Mouse (Mus musculus): ENCODE data around the gene Rorc. TPM values are rescaled to one million over a fixed set of nuclear protein-coding genes. Genes with fewer than 3 reads are reported as not detected.

Rorc gene
- total RNA-seq, 2 experiments from 2014 or later = 0.59 to 1.0 TPM

DNA sequence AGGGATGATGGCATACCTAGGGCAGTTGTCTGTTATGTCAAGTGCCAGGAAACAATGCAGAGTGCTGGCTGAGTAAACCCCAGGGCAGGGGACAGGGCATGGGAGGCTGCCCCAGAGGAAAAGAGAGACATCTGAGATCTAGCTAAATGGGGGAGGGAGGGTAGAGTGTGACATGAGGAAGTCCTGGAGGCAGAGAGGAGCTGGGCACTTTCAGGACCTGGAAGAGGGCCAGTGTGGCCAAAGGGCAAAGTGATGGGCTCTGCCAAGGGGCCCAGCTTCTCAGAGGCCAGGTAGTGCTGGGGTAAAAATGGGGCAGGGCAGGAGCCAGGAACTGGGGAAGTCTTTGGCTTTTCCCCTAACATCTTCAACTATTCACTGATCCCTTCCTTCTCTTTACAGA, 2.0 kb downstream of the Rorc start:
- DNase-seq (ENCODE audit: low spot score in 2 of 2) = no peak
- intact Hi-C loops (cut with DNase I) = no loop called here

DNA sequence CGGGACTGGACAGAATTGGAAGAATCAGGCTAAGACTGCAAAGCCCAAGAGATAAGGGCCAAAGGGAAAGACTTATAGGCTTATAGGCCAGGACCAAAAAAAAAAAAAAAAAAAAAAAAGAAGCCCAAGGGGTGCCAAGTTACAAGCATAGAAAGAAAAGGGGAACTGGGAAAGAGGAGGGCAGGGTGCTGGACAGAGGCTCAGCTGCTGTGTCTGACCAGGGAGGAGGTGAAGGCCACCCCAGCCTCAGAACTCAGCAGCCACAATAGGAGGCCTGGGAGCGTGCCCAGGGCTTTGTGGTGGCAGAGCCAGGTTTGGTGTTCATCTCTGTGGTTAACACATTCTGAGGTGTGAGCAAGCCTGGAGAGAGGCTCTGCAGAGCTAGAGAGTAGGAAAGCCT, 2.6 kb downstream of the Rorc start:
- DNase-seq (ENCODE audit: low spot score in 2 of 2) = no peak
- intact Hi-C loops (cut with DNase I) = no loop called here

DNA sequence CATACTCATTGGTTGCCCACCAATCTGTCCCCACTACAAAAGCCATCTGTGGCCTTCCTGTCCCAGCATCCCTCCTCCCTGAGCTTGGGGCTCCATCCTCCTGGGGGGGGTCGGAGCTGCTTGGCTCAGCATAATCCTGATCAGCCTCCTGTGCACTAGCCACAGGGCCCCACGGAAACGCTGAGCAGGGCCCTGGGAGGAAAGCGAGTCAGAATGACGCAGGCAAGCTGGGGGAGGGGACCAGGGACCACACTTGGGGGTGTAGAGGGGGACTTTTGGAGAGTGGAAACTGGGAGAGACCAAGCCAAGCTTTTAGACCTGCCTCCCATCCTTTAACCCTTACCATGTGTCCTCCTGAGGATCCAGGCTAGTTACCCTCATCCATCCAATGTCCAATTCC, 3.3 kb downstream of the Rorc start:
- no peak for DNase-seq (ENCODE audit: low spot score in 2 of 2)
- intact Hi-C loops (cut with DNase I) = no loop called here

DNA sequence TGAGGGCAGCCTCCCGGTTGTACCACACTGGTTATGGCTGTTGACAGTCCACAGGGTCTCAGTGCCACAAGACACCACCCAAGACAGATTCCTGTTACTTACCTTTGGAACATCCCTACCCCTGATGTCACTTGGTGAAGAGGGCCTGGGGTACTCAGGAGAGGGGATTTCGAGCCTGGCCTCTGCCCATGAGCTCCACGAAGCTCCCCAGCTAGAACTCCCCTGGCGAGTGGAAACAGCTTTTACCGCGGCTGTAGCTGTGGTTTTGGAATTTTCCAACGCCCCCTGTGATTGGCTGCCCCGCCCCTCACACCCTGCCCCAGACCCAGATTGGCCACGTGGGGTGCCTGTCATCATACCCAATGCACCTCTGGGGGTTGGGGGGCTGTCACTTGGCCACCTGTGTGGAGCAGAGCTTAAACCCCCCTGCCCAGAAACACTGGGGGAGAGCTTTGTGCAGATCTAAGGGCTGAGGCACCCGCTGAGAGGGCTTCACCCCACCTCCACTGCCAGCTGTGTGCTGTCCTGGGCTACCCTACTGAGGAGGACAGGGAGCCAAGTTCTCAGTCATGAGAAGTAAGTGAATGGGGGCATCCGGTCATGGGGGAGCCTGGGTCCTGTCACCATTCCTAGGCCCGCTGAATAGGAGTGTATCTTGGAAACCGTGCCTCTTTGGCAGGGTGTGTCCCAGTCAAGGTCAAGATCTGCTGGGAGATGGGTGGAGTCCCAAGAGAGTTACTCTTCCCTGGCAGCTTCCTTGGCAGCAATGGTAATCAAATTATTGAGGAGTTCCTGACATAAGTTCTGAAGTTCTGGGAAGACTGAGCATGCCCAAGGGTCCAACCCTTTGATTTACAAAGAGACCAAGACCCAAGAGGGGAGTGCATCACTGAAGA, 4.7 kb downstream of the Rorc start:
- DNase-seq (ENCODE audit: low spot score in 2 of 2) = no peak

DNA sequence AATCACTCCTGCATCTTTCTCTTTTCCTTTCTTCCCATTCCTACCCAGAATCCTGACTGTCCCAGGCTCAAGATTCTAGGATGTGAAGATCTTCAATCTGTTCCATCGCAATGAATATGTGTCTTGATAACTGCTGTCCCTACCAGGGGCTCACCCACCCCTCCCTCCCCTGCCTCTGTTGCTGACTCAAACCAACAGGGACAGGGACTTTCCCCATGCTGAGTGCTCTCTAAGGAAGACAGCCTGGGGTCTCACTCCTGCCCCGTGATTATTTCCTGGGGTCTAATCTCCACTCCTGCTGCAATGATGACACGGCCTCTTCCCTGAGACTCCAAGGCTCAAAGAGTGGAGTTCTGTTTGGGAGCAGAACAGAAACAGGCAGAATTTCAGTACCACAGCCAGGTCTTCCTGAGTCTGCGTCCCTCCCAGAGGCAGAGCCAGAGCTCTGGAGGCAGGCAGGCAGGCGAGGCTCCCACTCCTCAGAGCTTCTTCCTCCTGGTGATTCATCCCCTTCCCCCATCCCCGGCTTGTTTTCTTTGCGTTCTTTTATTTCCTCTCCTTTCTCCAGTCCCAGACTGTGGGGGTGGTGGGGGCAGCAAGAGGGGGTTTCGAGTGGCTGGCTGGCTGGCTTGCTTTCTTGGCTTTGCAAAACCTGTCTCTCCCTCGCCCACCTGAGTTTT, 7.4 kb downstream of the Rorc start:
- DNase-seq (ENCODE audit: low spot score in 2 of 2) = peak in 1 of 2 experiments; percentile 17
- intact Hi-C loops (cut with DNase I) = no loop called here

More for the DNA sequence above, 4.7 kb downstream of the Rorc start:
- intact Hi-C loops (cut with DNase I) = no loop called here

DNA sequence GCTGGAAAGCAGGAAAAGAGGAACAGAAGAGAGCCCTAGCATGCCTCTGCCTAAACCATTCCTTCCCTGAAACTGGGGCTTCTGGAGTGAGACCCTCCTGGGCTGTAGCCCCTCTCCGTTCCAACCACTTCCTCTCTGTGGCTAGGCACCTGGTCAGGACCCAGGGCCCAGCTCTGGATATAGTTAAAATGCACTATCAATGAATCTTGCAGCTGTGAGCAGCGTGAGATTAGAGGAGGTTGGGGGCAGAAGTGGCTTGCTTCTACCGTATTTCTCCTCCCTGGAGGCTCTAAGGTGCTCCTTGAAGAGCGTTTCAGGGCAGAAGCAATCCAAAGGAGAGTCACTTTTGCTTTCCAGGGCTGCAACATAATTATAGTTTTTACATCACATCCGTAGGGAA, 9.7 kb downstream of the Rorc start:
- intact Hi-C loops (cut with DNase I) = no loop called here
- DNase-seq (ENCODE audit: low spot score in 2 of 2) = no peak

DNA sequence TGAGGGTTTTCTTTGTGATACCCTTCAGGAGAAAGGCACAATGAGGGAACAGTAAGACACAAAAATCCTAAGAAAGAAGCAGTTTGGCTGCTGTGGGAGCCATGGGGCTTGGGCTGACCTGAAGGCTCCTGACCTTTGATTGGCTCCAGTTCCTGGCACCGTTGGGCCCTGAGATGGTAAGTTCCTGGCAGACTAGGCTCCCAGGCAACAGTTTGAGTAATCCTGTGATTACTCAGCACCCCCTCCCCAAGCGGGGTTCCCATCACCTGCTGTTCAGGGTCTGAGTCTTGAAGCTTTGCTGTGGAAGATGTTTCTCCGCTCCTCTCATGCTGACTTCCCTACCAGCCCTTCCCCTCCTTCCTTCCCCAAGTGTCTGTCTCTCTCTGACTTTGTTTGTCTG, 10.9 kb downstream of the Rorc start:
- no peak for DNase-seq (ENCODE audit: low spot score in 2 of 2)
- intact Hi-C loops (cut with DNase I) = no loop called here

DNA sequence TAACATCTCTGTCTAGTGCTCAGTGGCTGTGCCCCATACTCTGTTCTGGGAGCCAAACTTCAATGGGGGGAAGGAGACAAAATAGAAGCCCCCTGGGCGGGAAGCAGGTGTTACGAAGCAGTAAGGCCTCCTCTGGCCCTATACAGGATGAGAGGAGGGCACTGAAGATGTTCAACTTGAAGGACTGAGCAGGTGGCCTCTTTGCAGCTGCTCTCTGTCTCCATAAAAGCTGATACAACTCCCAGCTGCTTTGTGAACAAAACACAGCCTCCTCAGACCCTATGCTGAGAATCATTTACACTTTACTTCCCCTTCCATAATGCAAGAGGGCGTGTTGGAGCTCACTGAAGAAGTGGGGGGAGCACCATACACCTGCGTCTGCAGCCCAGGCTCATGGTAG, 14.1 kb downstream of the Rorc start:
- intact Hi-C loops (cut with DNase I) = no loop called here
- DNase-seq (ENCODE audit: low spot score in 2 of 2) = no peak

DNA sequence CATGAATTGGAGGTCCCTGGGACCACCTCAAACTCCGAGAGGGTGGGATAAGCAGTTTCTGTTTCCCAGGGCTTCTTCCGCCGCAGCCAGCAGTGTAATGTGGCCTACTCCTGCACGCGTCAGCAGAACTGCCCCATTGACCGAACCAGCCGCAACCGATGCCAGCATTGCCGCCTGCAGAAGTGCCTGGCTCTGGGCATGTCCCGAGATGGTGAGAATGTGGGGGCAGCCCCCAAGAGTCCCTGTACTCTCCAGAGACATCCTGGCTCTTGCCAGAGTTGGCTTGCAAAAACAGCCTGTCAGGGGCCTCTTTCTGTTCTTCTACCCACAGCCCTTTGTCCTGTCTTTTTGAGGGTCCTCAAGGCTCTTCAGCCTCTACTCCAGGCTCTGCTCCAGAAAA, 14.8 kb downstream of the Rorc start:
- intact Hi-C loops (cut with DNase I) = no loop called here
- no peak for DNase-seq (ENCODE audit: low spot score in 2 of 2)

DNA sequence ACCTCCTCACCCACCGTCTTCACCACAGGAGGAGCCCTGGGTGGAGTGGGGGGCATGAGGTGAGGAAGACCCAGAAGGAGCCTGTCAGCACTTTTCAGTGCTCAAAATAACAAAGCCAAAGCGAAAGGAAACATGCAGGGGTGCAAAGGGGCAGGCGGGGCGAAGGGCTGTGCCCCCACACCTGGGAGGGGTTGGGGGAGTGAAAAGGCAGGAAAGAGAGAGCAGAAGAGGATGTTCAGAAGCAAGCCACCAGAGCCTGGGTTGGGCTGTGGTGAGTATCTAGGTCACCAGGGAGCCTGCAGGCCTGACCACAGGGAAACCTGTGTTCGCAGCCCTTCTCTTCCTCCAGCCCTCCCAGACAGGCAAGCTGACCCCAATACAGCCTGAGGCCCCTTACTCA, 15.5 kb downstream of the Rorc start:
- intact Hi-C loops (cut with DNase I) = no loop called here
- DNase-seq (ENCODE audit: low spot score in 2 of 2) = no peak

DNA sequence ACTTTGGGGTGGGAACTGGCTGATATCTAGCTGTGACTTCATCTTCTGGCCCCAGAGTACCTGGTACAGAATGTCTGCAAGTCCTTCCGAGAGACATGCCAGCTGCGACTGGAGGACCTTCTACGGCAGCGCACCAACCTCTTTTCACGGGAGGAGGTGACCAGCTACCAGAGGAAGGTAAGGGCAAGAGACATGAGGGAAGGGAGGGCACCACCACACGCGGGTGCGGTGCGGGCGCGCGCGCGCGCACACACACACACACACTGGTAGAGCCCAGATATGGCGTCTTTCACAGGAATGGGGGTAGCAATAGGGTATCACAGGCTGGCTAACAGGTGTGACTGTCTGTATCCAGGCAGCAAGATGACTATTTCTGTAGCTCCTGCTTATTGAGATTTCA, 16.8 kb downstream of the Rorc start:
- DNase-seq (ENCODE audit: low spot score in 2 of 2) = no peak
- intact Hi-C loops (cut with DNase I) = no loop called here

DNA sequence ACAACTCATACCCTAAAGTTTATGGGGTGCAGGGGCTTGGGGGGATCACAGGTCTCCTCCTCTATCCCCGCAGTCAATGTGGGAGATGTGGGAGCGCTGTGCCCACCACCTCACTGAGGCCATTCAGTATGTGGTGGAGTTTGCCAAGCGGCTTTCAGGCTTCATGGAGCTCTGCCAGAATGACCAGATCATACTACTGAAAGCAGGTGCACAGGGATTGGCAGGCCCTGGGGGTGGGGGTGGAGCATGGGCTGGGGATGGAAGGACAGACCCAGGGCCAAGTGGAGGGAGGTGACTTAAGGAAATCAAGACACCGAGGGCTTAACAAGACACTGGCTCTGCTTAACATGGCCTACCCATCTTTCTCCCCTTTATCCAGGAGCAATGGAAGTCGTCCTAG, 18.4 kb downstream of the Rorc start:
- no peak for DNase-seq (ENCODE audit: low spot score in 2 of 2)
- intact Hi-C loops (cut with DNase I) = no loop called here

DNA sequence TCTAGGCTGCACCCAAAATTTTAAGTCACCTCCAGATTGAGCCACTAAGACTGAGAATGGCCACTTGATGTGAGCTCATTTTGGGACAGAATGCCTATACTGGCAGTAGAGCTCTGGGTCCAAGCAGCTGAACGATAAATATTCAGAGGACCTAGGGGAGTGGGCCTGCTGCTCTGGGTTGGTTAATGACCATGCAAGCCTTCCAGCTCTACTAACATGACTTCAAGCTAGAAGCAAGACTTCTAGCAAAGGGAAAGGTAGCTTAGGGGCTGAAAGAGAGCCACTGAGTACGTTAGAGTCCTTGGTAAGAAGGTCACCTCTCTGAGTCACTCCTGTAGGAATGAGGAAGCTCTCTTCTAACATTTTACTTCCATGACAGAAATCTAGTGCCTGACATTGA, 19.5 kb downstream of the Rorc start:
- DNase-seq (ENCODE audit: low spot score in 2 of 2) = no peak
- intact Hi-C loops (cut with DNase I) = no loop called here

DNA sequence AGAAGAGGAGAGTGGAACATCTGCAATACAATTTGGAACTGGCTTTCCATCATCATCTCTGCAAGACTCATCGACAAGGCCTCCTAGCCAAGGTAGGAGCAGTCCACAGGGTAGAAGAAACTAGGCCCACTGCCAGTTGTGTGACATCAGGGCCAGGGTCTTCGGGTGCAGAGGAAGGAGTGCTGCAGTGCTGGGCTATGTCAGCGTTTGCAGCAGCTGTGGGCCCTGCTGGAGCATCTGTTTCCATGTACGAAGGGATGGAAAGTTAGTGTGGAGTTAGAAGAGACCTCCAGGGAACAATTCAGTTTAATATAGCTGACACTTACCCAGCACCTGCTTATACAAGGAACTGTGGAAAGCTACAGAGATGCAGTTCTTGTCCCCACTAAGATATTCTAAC, 20.5 kb downstream of the Rorc start:
- no peak for DNase-seq (ENCODE audit: low spot score in 2 of 2)
- intact Hi-C loops (cut with DNase I) = no loop called here

DNA sequence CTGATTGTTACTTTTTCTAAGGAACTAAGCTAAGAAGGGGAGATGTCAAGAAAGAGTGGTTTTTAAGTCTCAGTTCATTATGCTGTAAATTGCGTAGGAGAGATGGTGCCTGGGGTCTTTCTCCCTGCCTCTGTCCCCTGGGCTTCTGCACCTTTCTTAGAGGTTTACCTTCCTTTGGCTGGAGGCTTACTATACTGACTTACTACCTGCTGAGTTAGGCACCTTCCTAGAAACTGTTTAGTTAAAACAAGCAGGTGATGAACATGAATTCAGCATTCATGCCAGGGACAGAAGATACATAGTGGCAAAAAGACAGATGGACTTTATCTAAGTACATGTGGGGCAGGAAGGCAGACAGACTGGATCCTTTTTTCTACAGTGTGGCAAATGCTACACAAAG, 23.7 kb downstream of the Rorc start:
- DNase-seq (ENCODE audit: low spot score in 2 of 2) = no peak
- intact Hi-C loops (cut with DNase I) = no loop called here

DNA sequence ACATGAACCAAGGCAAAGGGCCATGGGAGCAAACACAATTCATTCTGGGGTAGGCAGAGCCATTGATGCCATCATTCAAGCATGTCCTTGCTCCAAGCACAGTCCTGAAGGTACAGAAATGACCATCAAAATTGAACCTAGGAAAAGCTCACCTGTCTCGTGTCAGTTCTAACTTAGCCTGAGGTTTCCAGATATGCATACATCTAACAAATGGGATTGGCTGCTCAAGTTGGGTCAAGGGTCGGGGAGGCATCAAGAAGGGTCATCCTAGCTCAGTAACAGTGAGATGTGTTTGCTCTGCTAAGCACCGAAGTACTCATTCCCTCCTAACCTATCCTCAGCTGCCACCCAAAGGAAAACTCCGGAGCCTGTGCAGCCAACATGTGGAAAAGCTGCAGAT, 24.3 kb downstream of the Rorc start:
- intact Hi-C loops (cut with DNase I) = no loop called here
- no peak for DNase-seq (ENCODE audit: low spot score in 2 of 2)

DNA sequence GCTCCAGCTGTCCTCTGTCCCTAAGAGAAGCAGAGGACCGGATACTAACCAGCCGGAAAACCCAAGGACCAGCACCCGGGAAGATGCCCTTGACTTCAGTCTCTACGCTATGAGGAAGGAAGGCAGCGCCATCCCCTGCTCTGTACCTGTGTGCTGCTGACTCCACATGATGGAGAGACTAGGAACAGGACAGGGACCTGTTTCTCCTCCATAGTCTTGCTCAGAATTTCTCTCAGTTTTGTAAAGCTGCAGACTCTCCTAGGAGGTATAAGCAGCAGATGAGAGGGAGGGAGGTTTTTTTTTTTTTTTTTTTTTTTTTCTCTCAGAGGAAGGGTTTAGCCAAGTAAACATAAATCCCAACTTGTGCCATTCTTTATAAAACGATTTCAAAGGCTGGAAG, 25.6 kb downstream of the Rorc start, which contains the start of gene Lingo4:
TSS of gene Lingo4 (plus strand) at position 301 of the 400 bp plus-strand sequence.
- intact Hi-C loops (cut with DNase I) = no loop called here
- DNase-seq (ENCODE audit: low spot score in 2 of 2) = no peak

DNA sequence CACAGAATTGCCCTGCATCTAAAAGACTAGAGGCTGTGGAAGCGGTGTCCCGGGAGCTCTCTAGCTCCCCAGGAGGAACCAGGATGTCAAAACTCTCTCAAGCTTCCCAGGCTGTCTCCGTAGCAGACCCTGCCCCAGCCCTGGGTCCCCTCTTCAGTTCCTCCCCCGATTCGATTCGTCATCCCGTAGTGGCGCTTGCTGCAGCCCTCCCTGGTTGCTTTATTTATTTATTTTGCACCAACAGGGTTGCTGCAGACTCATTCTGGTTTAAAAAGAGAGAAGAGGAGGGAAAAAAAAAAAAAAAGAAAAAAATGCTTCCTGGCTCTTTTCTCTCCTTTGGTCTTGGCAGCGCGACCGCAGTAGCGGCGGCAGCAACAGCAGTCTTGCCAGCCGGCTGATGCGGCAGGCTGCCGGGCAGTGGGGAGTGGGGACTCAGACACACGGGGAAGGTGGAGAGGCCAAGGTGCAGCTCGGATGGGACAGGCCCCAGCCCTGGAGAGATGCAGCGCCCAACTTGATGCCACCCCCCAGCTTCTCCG, 26.4 kb downstream of the Rorc start:
- peak in 1 of 2 experiments; percentile 21 for DNase-seq (ENCODE audit: low spot score in 2 of 2)
- intact Hi-C loops (cut with DNase I) = no loop called here

DNA sequence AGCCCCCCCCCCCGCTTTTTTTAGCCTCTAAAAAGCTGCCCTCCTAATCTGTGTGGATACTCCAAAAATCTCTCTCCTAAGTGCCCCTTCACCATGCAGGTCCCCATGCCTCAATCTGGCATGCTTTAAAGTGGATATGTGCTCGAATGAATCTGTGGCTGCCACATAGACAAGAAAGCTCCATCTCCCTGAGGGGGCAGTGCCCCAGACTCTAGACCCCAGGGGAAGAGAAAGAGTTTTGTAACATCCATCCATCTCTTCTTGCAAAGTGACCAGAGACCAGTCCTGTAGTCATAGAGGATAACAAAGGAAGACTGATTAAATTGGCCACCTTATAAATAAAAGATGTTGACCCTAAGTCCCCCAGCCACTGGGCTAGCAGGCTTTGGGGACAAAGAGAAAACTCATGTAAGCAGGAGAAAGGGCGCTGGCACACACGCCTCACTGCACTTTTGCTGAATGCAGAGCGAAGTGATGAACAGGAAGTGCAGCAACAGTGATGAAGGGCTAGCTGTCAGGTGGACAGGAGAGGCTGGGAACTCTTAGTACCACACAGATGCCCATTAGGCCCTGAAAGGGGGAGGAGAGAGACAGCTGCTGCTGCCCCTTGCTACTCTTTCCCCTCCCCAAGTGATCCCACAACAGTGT, 27.2 kb downstream of the Rorc start:
- intact Hi-C loops (cut with DNase I) = no loop called here
- DNase-seq (ENCODE audit: low spot score in 2 of 2) = no peak

DNA sequence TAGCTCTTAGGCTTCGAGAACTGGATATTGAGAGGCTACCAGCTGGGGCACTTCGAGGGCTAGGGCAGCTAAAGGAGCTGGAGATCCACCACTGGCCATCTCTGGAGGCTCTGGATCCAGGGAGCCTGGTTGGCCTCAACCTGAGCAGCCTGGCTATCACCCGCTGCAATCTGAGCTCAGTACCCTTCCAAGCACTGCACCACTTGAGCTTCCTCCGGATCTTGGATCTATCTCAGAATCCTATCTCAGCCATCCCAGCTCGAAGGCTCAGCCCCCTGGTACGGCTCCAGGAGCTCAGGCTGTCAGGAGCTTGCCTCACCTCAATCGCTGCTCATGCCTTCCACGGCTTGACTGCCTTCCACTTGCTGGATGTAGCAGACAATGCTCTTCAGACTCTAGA, 29.9 kb downstream of the Rorc start:
- intact Hi-C loops (cut with DNase I) = no loop called here
- DNase-seq (ENCODE audit: low spot score in 2 of 2) = no peak
